Mouse (Mus musculus) right cerebral cortex, postnatal 14 days (tissue): ENCODE data around the gene Cnnm1.
"Not testable (repeated sequence)": the region's sequence is repeated elsewhere in the genome, so short reads cannot be mapped to it uniquely, and the experiment has no call there.

ENCODE experiments used
- DNase-seq: peaks from one replicate; pipeline ENCODE4 v3.0.0; 2022

Gene Cnnm1

GRCm38 (mm10) chr19:43465601-43466255 is 25.5 kb downstream of the Cnnm1 start:
- DNase-seq = no peak

DNA sequence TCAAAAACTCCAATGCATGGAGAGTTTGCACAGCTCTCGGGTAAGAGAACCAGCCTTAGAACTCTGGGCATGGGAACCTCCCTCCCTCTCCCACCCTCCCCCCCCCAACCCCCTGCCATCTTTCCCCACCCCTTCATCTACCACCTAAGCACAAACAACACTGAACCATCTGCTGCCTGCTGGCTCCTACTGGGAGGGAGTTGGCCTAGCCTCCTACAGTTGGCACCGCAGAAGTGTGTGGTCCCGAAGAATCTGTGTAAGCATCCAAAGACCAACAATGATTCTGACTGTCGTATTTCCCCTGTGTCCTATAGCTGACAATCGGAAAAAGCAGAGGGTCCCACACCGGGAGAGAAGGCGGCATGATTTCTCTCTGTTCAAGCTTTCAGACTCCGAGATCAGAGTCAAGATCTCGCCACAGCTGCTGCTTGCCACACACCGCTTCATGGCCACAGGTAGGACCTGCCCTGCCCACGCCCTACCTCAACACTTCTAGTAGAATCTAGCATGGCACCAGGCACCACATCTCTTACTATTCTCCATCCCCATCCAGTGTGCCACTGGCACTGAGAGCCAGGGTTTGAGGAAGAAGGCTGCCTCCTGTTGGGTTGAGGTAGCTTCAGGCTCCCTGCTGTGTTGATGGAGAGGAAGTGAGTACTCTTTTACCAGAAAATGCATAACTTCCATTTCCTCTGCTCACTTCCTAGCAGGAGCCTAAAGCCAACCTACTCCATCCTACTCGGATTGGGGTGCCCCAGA is 27.9 kb downstream of the Cnnm1 start:
- DNase-seq = no peak

DNA sequence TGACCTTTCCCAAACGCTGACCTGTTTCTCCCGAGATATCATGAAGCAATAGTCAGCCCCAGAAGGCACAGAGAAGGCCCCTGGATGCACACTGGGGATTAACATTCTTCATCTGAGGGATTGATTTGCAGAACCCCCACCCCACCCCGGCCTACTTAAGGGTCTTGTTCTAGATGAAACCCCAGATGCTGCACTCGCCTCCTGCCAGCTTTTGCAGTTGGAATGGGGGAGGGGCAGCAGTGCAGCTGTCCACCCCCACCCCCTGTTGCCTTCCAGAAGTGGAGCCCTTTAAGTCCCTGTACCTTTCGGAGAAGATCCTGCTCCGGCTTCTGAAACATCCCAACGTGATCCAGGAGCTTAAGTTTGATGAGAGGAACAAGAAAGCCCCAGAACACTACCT is 29.1 kb downstream of the Cnnm1 start:
- no peak for DNase-seq

DNA sequence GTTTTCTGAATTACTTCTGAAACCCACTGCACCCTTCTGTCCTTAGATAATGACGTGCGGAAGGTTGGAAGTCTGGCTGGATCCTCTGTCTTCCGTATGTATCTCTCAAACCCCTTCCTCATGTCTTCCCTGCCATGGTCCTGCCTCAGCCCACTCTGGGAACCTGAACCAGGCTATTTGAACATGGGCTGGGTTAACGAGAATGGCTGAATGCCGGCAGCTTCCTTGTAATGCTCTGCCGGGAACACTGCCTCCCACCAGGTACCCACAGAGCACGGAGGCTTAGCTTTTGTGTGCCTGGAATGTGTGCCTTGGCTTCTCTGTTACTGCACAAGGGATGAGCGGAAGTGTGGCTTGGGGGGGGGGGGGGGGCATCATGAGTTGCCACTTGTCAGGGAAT is 32.1 kb downstream of the Cnnm1 start:
- no peak for DNase-seq

DNA sequence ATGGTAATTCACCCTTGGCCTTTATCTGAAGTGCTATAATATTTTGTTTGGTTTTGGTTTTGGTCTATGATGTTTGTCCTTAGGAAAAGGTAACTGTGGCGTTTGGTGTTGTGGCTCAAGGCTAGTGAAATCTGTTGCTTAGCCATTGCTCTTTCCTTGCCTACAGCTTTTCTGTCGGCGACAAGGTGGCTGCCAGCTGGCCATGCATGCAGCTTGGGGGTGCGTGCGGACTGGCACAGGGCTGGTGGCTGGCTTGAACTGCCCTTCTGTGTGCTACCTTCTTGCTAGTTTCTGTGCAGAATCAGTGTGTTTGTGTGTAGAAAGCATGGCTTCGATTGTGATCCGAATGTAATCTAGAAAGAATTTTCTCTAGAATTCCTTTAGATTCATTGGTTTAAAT is 32.5 kb downstream of the Cnnm1 start:
- DNase-seq = no peak

DNA sequence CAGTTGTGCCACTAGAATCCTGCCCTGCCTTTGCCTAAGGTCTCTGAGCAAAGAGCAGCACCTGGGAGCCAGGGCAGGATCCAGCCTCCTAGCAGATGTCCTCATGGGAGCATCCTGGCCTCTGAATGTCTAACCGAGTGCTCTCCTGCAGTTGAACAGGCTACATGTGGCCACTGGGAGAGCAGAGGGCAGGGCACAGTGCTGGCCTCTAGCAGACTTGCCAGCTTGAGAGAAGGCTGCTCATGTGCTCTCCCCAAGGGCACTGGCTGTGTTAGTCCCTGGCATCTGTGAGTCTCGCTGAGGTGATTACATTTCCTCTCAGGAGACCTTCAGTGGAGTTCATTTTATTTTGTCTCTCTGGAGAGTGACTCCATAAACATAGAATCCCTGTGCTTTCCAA is 35.4 kb downstream of the Cnnm1 start:
- DNase-seq = no peak

DNA sequence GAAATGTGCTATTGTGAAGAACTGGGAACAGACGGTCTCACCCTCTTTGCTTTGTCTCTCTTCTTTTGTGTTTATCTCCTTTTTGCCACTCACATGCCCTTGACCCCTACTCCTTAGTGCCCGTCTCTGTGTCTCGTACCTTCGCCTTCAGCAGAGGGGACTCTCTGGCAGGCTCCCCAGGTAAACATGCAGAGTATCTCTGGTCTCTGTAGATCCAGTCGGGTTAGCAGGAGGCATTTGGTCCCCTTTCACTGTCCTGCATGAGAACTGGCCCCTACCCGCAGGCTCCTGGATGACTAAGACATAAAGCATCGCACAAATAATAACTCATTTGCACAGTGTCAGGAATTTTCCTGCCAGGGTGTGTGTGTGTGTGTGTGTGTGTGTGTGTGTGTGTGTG is 35.8 kb downstream of the Cnnm1 start:
- no peak for DNase-seq

- no peak for DNase-seq
These were observed 37.2 kb downstream of the Cnnm1 start for GRCm38 (mm10) chr19:43477436-43477835.

DNA sequence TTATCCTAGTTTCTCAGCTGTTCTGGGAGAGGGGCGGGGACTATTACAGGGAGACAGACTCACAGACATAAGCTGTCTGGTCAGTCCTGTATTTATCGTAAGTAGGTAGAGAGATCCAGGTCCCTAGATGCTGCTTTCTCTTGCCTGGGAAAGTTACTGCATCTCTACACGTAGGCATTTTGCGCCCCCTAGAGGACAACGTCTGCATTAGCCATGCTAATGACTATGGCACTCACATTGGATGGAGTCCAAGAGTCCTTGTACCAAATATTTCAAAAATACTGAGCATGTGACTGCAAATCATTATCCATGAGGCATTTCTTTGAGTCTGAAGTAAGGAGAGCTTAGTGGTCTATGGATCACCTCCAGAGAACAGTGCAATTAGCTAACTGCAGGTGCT is 38.7 kb downstream of the Cnnm1 start:
- DNase-seq = peak; percentile 78

- no peak for DNase-seq
These were observed 39.2 kb downstream of the Cnnm1 start for GRCm38 (mm10) chr19:43479431-43479830.

- no peak for DNase-seq
These were observed 40.3 kb downstream of the Cnnm1 start for GRCm38 (mm10) chr19:43480512-43480911.

DNA sequence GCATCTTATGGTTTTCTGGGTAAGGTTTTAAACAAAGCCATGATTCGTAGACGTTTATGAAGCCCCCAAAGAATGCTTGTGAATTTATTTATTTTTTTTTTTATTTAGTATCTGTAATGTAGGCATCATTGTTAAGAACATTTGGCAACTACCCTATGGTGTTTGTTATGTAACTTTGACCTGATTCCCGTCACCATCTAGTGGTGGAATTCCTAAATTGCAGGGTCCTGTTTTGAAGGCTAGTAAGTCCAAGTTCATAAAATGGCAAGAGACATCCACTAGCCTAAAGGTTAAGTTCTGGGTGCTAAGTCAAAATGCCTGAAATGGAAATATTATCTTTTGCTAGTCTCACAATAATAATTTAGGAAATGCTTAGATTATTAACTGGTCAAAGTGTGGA is 47.2 kb downstream of the Cnnm1 start:
- no peak for DNase-seq

DNA sequence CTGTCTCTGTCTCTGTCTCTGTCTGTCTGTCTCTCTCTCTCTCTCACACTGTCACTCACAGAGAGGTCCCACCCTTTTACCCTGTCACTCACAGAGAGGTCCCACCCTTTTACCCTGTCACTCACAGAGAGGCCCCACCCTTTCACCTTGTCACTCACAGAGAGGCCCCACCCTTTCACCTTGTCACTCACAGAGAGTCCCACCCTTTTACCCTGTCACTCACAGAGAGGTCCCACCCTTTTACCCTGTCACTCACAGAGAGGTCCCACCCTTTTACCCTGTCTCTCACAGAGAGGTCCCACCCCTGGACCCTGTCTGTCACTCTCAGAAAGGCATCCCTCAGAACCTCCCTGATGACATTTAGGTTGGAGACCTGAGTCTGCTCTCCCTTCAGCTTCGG is 53.1 kb downstream of the Cnnm1 start:
- DNase-seq = not testable (repeated sequence)

GRCm38 (mm10) chr19:43493878-43494277 is 53.6 kb downstream of the Cnnm1 start:
- DNase-seq = no peak

DNA sequence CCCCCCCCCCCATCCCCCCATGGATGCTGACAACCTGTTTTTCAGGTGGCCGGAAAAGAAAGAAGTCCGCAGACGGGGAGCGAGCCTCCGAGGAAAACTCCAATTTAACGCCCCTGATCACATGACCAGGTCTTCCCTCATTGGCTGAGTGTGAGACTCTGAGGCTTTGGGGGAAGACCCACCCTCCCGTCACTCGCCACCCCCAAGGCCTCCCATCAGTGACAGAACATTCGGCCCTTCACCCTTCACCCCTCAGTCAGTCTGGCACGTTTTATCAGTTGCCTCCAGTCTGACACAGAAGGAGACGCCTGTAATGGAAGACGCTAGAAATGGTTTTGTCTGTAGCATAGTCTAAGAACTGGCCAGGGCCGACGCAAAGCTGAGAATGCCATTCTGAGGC is 54.7 kb downstream of the Cnnm1 start:
- no peak for DNase-seq

DNA sequence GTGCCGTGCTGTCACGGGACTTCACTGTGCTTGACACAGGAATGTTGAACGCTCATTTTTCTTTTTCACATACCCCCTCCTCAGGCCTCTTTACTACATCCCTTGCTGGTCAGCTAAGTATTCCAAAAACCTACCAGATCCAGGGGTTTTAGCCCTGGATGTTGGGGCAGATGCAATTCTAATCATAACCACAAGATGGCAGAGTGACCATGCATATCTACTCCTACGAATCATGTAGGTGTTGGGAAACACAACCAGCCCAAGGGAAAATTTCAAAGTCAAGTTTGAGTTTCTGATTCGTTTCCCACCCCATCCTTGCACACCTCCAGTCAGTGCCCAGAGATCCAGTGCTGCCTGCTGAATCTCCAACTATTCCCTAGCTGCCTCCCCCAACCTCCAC is 55.6 kb downstream of the Cnnm1 start:
- peak; percentile 37 for DNase-seq

- no peak for DNase-seq
These were observed 57.2 kb downstream of the Cnnm1 start for GRCm38 (mm10) chr19:43497440-43497839.

- no peak for DNase-seq
These were observed 58.6 kb downstream of the Cnnm1 start for GRCm38 (mm10) chr19:43498874-43499273.

- no peak for DNase-seq
These were observed 62.4 kb downstream of the Cnnm1 start for GRCm38 (mm10) chr19:43502630-43503029.

GRCm38 (mm10) chr19:43503593-43503992 is 63.4 kb downstream of the Cnnm1 start:
- DNase-seq = not testable (repeated sequence)

- DNase-seq = no peak
These were observed 65.2 kb downstream of the Cnnm1 start for GRCm38 (mm10) chr19:43505441-43505840.

- DNase-seq = no peak
These were observed 70.4 kb downstream of the Cnnm1 start for GRCm38 (mm10) chr19:43510436-43511220.

DNA sequence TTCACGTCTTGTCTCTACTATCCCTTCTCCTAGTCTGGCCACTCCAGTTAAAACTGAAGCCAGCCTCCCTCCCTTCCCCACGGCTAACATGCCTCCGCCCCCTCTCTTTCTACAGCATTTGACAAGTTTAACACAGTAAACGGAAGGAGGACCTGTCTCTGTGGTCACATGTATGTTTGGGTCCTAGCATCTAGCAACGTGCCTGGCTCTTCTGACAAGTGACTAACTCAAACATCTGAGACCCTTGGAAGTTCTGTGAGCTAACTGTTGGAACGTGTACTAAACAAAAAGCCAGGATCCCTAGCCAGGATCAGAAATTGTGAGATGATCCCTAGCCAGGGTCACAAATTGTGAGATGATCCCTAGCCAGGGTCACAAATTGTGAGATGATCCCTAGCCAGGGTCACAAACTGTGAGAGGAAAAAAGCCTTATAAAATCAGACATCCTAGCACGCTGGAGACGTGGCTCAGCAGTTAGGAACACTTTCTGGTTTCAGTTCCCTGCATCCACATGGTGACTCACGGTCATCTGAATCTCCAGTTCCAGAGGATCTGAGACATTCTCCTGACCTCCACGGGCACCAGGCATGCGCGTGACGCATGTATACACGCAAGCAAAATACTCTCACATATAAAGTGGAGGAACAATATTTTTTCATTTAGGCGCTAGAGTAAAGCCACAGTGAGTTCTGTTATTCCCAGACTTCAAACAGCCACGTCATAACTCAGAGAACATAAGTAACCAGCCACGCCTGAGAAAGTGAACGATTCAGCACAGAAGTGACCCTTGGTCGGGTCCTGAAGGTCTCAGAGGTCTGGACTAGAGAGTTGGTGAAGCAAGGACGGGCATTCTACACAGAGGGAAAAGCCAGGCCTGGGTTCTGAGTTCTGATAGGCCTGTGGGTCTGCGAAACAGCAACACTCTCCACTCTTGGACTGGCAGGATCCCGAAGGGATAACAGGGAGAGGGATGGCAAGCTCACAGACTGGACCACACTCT is 71.7 kb downstream of the Cnnm1 start:
- no peak for DNase-seq
